Mouse (Mus musculus) stomach, postnatal 0 days (tissue): ENCODE measurements around the gene Ccsap.

Experiments used
- CTCF ChIP-seq: IDR thresholded peaks from 2 replicates; pipeline ENCODE4 v1.5.1; 2016; ENCODE audit warnings: antibody characterized with exemption, low read depth, mild to moderate bottlenecking, moderate library complexity
- EP300 ChIP-seq: optimal IDR thresholded peaks from 2 replicates; pipeline ENCODE3; 2016; ENCODE audit warnings: antibody characterized with exemption

GRCm38 (mm10) chr8:123799434-123799833 lies 60.6 kb downstream of the Ccsap start:
- no peak for TF ChIP-seq CTCF
- no peak for TF ChIP-seq EP300
